Mouse (Mus musculus) urinary bladder, postnatal 14 days (tissue): ENCODE results near the gene Mdh2.

Experiments
- DNase-seq: peaks from one replicate; pipeline ENCODE4 v3.0.0; 2021; ENCODE audit warnings: low spot score

The Mdh2 gene

DNA sequence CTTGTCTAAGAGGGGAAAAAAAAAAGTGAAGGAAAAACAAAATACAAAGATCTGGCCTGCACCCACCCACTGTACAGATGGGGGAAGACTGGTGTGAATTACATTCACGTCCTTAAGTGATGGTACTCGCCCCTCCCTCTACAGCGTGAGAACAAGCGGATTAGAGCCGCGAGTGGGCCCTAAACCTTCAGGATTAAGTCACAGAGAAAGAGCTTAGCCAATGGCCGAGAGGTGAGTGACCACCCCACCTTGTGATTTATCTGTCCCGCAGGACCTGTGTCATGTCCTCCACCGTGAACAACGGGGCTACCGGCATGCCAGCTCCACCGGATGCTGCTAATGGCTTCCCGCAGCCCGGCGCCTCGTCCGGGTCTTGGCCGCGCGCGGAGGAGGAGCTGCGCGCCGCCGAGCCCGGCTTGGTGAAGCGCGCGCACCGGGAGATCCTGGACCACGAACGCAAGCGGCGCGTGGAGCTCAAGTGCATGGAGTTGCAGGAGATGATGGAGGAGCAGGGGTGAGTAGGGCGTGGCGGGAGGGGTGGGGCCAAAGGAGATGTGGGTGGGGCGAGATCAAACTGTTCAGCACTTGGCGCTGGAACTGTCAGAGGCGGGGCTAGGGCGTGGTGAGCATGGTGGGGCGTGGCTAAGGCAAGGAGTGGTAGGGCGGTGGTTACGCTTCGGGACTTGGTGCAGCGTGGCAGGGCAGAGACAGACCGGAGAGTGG lies 56.6 kb downstream of the Mdh2 start:
- peak; percentile 62 for DNase-seq

DNA sequence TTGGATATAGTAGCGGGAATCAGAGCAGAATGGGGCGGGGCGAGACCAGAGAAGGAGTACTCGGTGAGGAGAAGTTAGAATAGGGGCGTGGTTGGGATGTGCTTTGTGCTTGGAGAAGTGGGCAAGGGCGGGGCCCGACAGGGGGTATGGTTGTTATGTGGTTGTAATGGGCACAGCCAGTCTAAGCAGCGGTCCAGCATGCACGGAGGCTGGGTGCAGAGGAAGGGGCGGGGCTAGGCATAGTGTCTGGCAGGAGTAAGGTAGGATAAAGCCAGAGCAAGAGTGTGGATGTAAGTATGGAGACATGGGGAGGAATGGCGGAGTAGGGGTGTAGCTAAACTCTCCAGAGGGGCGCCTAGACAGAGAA lies 57.2 kb downstream of the Mdh2 start:
- DNase-seq, result no peak

DNA sequence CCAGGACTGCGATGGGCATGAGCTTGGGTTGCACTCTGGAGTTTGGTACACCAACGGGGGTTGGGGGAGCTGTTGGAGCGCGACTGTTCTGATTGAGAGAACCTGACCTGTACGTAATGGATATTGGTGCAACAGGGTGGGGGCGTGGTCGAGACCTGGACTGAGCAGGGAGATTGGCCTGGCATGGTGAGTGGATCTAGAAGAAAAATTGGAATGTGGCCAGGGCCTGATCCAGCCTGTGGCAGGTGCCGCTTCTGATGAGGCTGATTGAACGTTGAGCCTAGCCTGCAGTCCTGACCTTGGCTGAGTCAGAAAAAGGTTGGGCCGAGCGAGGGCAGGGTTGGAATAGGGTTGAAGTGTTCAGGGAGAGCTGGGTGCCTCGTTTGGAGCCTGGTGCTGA lies 57.7 kb downstream of the Mdh2 start:
- no peak for DNase-seq
